Mouse (Mus musculus) C2C12 (cell line): ENCODE results near the gene Uvssa. TPM values are rescaled to one million over a fixed set of nuclear protein-coding genes. Genes with fewer than 3 reads are reported as not detected.

Experiments used
- H3K27me3 ChIP-seq: one replicate; pipeline ENCODE4 v1.6.1; 2011; ENCODE audit not compliant: control insufficient read depth, insufficient read depth, insufficient read length
- H3K36me3 ChIP-seq: one replicate; pipeline ENCODE4 v1.6.1; 2011; ENCODE audit not compliant: control insufficient read depth, insufficient read depth
- H3K4me3 ChIP-seq: one replicate; pipeline ENCODE4 v1.5.1; 2011; ENCODE audit warnings: mild to moderate bottlenecking, control low read depth; ENCODE audit not compliant: poor library complexity, insufficient read depth, severe bottlenecking
- H3K79me2 ChIP-seq: one replicate; pipeline ENCODE4 v1.6.1; 2011; ENCODE audit not compliant: control insufficient read depth, insufficient read depth
- H3K79me3 ChIP-seq: one replicate; pipeline ENCODE4 v1.6.1; 2011; ENCODE audit warnings: low read depth, control low read depth
- H3ac ChIP-seq: one replicate; pipeline ENCODE3; 2011; ENCODE audit warnings: low read depth; ENCODE audit not compliant: control insufficient read depth, insufficient read length
- CEBPB ChIP-seq: IDR thresholded peaks from one replicate; pipeline ENCODE4 v1.6.1; 2011; ENCODE audit warnings: low read depth, mild to moderate bottlenecking, control low read depth, moderate library complexity
- CTCF ChIP-seq: IDR thresholded peaks from one replicate; pipeline ENCODE4 v1.5.1; 2011; ENCODE audit not compliant: control insufficient read depth, insufficient read depth, insufficient read length
- FOSL1 ChIP-seq: IDR thresholded peaks from one replicate; pipeline ENCODE4 v1.8.0; 2011; ENCODE audit warnings: mild to moderate bottlenecking, low read length; ENCODE audit not compliant: poor library complexity, insufficient read depth, severe bottlenecking
- MAX ChIP-seq: IDR thresholded peaks from one replicate; pipeline ENCODE4 v1.6.1; 2011; ENCODE audit warnings: mild to moderate bottlenecking, control low read depth
- MYOD1 ChIP-seq: IDR thresholded peaks from one replicate; pipeline ENCODE4 v1.6.1; 2011; ENCODE audit warnings: low read depth; ENCODE audit not compliant: control insufficient read depth, insufficient read length
- MYOG ChIP-seq: IDR thresholded peaks from one replicate; pipeline ENCODE4 v1.6.1; 2011; ENCODE audit not compliant: control insufficient read depth, insufficient read length; ENCODE audit errors: extremely low read depth
- USF1 ChIP-seq: IDR thresholded peaks from one replicate; pipeline ENCODE4 v1.6.1; 2011; ENCODE audit warnings: low read depth, mild to moderate bottlenecking, control low read depth, moderate library complexity
- polyA plus RNA-seq: library from polyadenylated mRNA; unstranded; fragments of >200 nt; fragmentation: generic; extraction: Trizol; gene quantifications from one replicate; pipeline ENCODE4 v1.2.1, GENCODE M21; 2012; ENCODE audit warnings: missing spikeins

The Uvssa gene
- polyA plus RNA-seq, 1 experiment: 0.94 TPM

- Histone ChIP-seq H3K36me3 (no peaks in the 10 kb centered on the region), H3K79me2 (no peaks in the 10 kb centered on the region), H3K79me3 (no peaks in the 10 kb centered on the region), H3ac (no peak overlapping the region), H3K27me3 (peaks cover 84% of the 10 kb centered on the region), H3K4me3 (no peak overlapping the region)
- TF ChIP-seq MYOG: no peak
- TF ChIP-seq MYOD1: no peak
- no peak for TF ChIP-seq CEBPB
- no peak for TF ChIP-seq USF1
- TF ChIP-seq FOSL1: no peak
- TF ChIP-seq CTCF: no peak
- TF ChIP-seq MAX: no peak
Measured at GRCm38 (mm10) chr5:33459111-33459510, 80.8 kb downstream of the Uvssa start.

GRCm38 (mm10) chr5:33464390-33464789, 86.0 kb downstream of the Uvssa start:
- Histone ChIP-seq H3K27me3 (peaks cover 87% of the 10 kb centered on the region), H3K4me3 (no peak overlapping the region)

GRCm38 (mm10) chr5:33465464-33465863, 87.1 kb downstream of the Uvssa start:
- no peaks in the 10 kb centered on the region for H3K79me3 ChIP-seq
- peaks cover 76% of the 10 kb centered on the region for H3K27me3 ChIP-seq
- no peak overlapping the region for H3ac ChIP-seq
- H3K79me2 ChIP-seq: no peaks in the 10 kb centered on the region
- H3K4me3 ChIP-seq: no peak overlapping the region
- H3K36me3 ChIP-seq: no peaks in the 10 kb centered on the region
- TF ChIP-seq CEBPB (no peak), MAX (no peak), FOSL1 (no peak), MYOG (no peak), MYOD1 (no peak), USF1 (no peak), CTCF (no peak)

More at GRCm38 (mm10) chr5:33464390-33464789, 86.0 kb downstream of the Uvssa start:
- no peaks in the 10 kb centered on the region for H3K36me3 ChIP-seq
- H3K79me3 ChIP-seq: no peaks in the 10 kb centered on the region
- TF ChIP-seq MYOG (no peak), USF1 (no peak), CTCF (no peak), MYOD1 (no peak), FOSL1 (no peak), CEBPB (no peak), MAX (no peak)
- H3ac ChIP-seq: no peak overlapping the region
- H3K79me2 ChIP-seq: no peaks in the 10 kb centered on the region

Other genes with a start within 250 kb of the Uvssa start
- gene Spon2, start 160.1 kb upstream of the Uvssa start, polyA plus RNA-seq: 1.4 TPM
- 242 TPM for gene Ctbp1, start 103.6 kb upstream of the Uvssa start, polyA plus RNA-seq
- gene Maea, start 43.0 kb upstream of the Uvssa start, polyA plus RNA-seq: 94.9 TPM
- not detected for gene Nkx1-1, start 55.4 kb downstream of the Uvssa start, polyA plus RNA-seq